ENCODE assay signal across 23 mouse cellular contexts in the genomic region with DNA sequence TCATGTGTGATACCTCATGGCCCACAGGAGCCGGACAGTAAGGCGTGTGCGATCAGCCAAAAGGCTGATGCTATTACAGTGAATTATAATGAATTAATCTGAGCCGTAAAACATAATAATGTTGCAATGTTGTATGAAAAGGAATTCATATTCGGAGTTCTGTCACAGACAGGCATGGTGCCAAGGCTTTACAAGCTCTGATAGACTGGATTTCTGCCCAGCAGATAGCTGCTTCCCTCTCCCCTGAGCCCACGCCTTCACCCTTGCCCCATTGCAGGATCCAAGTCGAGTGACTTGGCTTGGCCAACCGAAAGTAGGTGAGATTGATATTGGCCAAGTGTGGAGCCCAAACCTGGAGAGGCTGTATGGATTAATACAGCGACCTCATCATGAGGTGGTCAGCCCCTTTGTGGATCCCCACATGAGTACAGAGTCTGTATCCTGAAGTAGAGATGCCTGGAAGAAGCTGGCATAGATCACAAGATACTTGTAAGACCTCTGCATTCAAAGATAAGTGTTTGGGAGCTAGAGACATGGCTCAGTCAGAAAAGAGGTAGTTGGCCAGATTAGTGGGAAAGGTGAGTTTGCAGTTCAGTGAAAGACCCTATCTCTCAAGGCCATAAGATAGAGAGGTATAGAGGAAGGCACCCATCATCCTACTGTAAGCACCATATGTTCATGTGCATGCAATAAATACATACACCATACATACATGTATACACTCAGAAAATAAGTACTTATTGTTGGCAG.
A peak's percentile ranks its signal among the peaks of the same experiment; 100 is the strongest.
DNase-seq lines count a peak whose midpoint lies in the region; ATAC-seq and TF ChIP-seq lines count a peak whose summit lies in the region.
"Had no signal": no experiment of that assay in that cellular context is flagged by ENCODE, and none has a peak within 500 bp of the region (broad histone marks: within the 10 kb centered on the region; RNA-seq: fewer than 3 reads in every experiment).

No protein-coding gene starts in this region.

- no peak for TF ChIP-seq CTCF in layer of hippocampus, adult 2 months (conservative IDR thresholded peaks at IDR 0.05)
- TF ChIP-seq CTCF in brain, embryonic 14.5 days (IDR thresholded peaks at IDR 0.05; ENCODE audit: borderline replicate concordance, extremely low read depth, insufficient read depth, insufficient read length): no peak

- no peaks in the 10 kb centered on the region for H3K9me3 ChIP-seq in forebrain, embryonic 14.5 days (replicated peaks; ENCODE audit: control insufficient read depth, low read length)
- H3K9me3 ChIP-seq in forebrain, embryonic 11.5 days (ENCODE audit: control insufficient read depth, low read length): no peaks in the 10 kb centered on the region
- H3K9me3 ChIP-seq: liver, embryonic 12.5 days; midbrain, embryonic 12.5 days; neural tube, embryonic 13.5 days had no signal

- 84% methylated on average over 9 of the region's 9 CpGs for WGBS in forebrain, embryonic 14.5 days
- 90% methylated on average over 9 of the region's 9 CpGs for WGBS in forebrain, embryonic 11.5 days

- H3K36me3 ChIP-seq in forebrain, embryonic 14.5 days (ENCODE audit: control insufficient read depth, insufficient read depth, low read length): no peaks in the 10 kb centered on the region
- no peaks in the 10 kb centered on the region for H3K36me3 ChIP-seq in forebrain, embryonic 11.5 days (ENCODE audit: control insufficient read depth, insufficient read depth, low read length)
- H3K36me3 ChIP-seq: liver, embryonic 12.5 days; midbrain, embryonic 12.5 days; neural tube, embryonic 13.5 days had no signal

- peak; percentile 50 for DNase-seq in forebrain, embryonic 14.5 days (ENCODE audit: low spot score)
- no peak for DNase-seq in forebrain, embryonic 11.5 days (ENCODE audit: low spot score)
- DNase-seq in layer of hippocampus, adult 2 months (ENCODE audit: low spot score in 2 of 2): no peak
- DNase-seq in layer of hippocampus, adult 9-10 months (ENCODE audit: low spot score): no peak
- peak; percentile 23 for DNase-seq in NIH3T3 (ENCODE audit: low read depth)
- peak; percentile 49 for DNase-seq in brain, embryonic 14.5 days (ENCODE audit: low read depth)
- no peak for DNase-seq in gastrocnemius, postnatal 25 days
- DNase-seq: B cell, adult 2 months; cerebellum, adult 18-20 months; kidney, adult 8-10 months; kidney, postnatal 14 days; left cerebral cortex, postnatal 4 days; liver, postnatal 0 days; lung, postnatal 36 days; right cerebral cortex, postnatal 4 days; thymus, adult 2 months; thymus, postnatal 4 days had no signal

- no peak for TF ChIP-seq POLR2A in brain, embryonic 14.5 days (IDR thresholded peaks at IDR 0.05; ENCODE audit: borderline replicate concordance, extremely low read depth, insufficient read depth, insufficient read length, poor library complexity, severe bottlenecking)

- no peak overlapping the region for H3K9ac ChIP-seq in forebrain, embryonic 14.5 days (ENCODE audit: low read length)
- no peak overlapping the region for H3K9ac ChIP-seq in forebrain, embryonic 11.5 days (ENCODE audit: low read length)
- H3K9ac ChIP-seq: liver, embryonic 12.5 days; liver, postnatal 0 days; midbrain, embryonic 12.5 days; neural tube, embryonic 13.5 days had no signal

- no peak for ATAC-seq in forebrain, embryonic 14.5 days
- ATAC-seq in forebrain, embryonic 11.5 days (replicated peaks; ENCODE audit: low FRiP score): no peak
- ATAC-seq: forebrain, embryonic 16.5 days; intestine, embryonic 16.5 days; liver, embryonic 12.5 days; liver, postnatal 0 days; Patski had no signal

- H3K4me1 ChIP-seq in forebrain, embryonic 14.5 days (ENCODE audit: control insufficient read depth, insufficient read depth, low read length): peaks cover 5% of the 10 kb centered on the region; the same call in 1 of the 2 replicates
- H3K4me1 ChIP-seq in forebrain, embryonic 11.5 days (replicated peaks; ENCODE audit: control insufficient read depth, insufficient read depth, low read length): no peaks in the 10 kb centered on the region

- no peaks in the 10 kb centered on the region for H3K27me3 ChIP-seq in forebrain, embryonic 14.5 days (replicated peaks; ENCODE audit: control insufficient read depth, insufficient read depth, low read length)
- no peaks in the 10 kb centered on the region; the same call in 1 of the 2 replicates for H3K27me3 ChIP-seq in forebrain, embryonic 11.5 days (ENCODE audit: control insufficient read depth, insufficient read depth, low read length)

- no peak overlapping the region for H3K4me2 ChIP-seq in forebrain, embryonic 14.5 days (ENCODE audit: low read length)
- H3K4me2 ChIP-seq in forebrain, embryonic 11.5 days (ENCODE audit: low read depth, low read length, severe bottlenecking): no peak overlapping the region
- H3K4me2 ChIP-seq: liver, embryonic 12.5 days; midbrain, embryonic 12.5 days; neural tube, embryonic 13.5 days had no signal

- no peak overlapping the region for H3K4me3 ChIP-seq in forebrain, embryonic 14.5 days (ENCODE audit: low read depth, low read length)
- no peak overlapping the region for H3K4me3 ChIP-seq in forebrain, embryonic 11.5 days (ENCODE audit: low read depth, low read length)
- H3K4me3 ChIP-seq in layer of hippocampus, adult 2 months: no peak overlapping the region
- H3K4me3 ChIP-seq: liver, embryonic 12.5 days; midbrain, embryonic 12.5 days; neural tube, embryonic 13.5 days had no signal

- no peak overlapping the region for H3K27ac ChIP-seq in forebrain, embryonic 14.5 days (ENCODE audit: low read depth, low read length)
- H3K27ac ChIP-seq in forebrain, embryonic 11.5 days (ENCODE audit: low read depth, low read length): no peak overlapping the region
- H3K27ac ChIP-seq in layer of hippocampus, adult 2 months: peak overlapping the region; percentile 92
- H3K27ac ChIP-seq: liver, embryonic 12.5 days; midbrain, embryonic 12.5 days; neural tube, embryonic 13.5 days had no signal

Comparison
In these comparisons a context has a peak if more than half of its experiments do, and no peak if none do; other contexts are left out.
1. DNase-seq: peak in forebrain, embryonic 14.5 days (single experiment), NIH3T3 (single experiment) and brain, embryonic 14.5 days (single experiment); none in forebrain, embryonic 11.5 days (single experiment), layer of hippocampus, adult 2 months (0 of 2), layer of hippocampus, adult 9-10 months (single experiment) and gastrocnemius, postnatal 25 days (single experiment).